Mouse (Mus musculus): Measurements from ENCODE around the gene Rassf3.

DNA sequence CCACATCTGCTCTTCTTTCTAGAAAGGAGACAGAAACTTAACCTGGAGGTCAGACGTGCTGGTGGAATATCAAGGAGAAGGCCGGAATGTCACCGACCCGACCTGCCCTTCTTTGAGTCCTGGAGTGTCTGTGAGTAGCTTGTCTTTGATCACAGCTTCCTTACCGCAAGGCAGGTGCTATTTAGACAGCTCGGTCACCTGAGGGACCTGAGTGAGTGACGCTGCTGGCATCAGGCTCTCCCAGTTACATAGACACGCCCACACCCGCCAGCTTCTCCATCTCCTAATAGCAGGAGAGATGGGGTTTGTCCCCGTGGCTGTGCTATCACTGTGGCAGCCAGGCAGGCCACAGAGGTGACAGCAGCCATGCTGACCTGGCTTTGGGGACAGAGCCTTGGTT is 85.5 kb downstream of the Rassf3 start:
- TF ChIP-seq CTCF (IDR thresholded peaks at IDR 0.05; ENCODE audit: low read depth) (no peak), EP300 (IDR thresholded peaks at IDR 0.05; ENCODE audit: low read depth) (no peak)
